Mouse (Mus musculus) MEL (cell line): ENCODE data around the gene Slc45a1. TPM values are rescaled to one million over a fixed set of nuclear protein-coding genes. Genes with fewer than 3 reads are reported as not detected.

Source experiments
- DNase-seq: peaks from one replicate; pipeline ENCODE4 v3.0.0; 2011; ENCODE audit warnings: low read depth, low spot score
- H3K27ac ChIP-seq: 2 replicates; pipeline ENCODE4 v1.5.1; 2012; ENCODE audit warnings: low read depth, mild to moderate bottlenecking, control low read depth, low read length, moderate library complexity; ENCODE audit not compliant: control insufficient read depth
- H3K27me3 ChIP-seq, 2 experiments: fragments of 150-350 bp in 1 of 2; sonication (generic) in 1 of 2; 2 replicates each; pipeline ENCODE4 v1.6.1; 2012; ENCODE audit warnings: low read length in 2 of 2, mild to moderate bottlenecking in 2 of 2, improper control_type of control experiment in 1 of 2, moderate library complexity in 1 of 2; ENCODE audit not compliant: insufficient read depth in 2 of 2, control insufficient read depth in 1 of 2
- H3K36me3 ChIP-seq, 2 experiments: 2 replicates each; pipeline ENCODE4 v1.6.1; 2012 to 2014; ENCODE audit warnings: low read length in 2 of 2, improper control_type of control experiment in 1 of 2, inconsistent platforms in 1 of 2, mild to moderate bottlenecking in 1 of 2; ENCODE audit not compliant: insufficient read depth in 2 of 2, control insufficient read depth in 1 of 2
- H3K4me1 ChIP-seq, 2 experiments: fragments of 150-350 bp in 1 of 2; sonication (generic) in 1 of 2; 2 replicates each; pipeline ENCODE4 v1.6.1; 2012; ENCODE audit warnings: low read length in 2 of 2, improper control_type of control experiment in 1 of 2, mild to moderate bottlenecking in 1 of 2; ENCODE audit not compliant: insufficient read depth in 2 of 2, control insufficient read depth in 1 of 2
- H3K4me3 ChIP-seq, 2 experiments: fragments of 150-350 bp in 1 of 2; sonication (generic) in 1 of 2; 2 replicates each; pipeline ENCODE4 v1.5.1; 2012; ENCODE audit warnings: low read depth in 2 of 2, low read length in 2 of 2, mild to moderate bottlenecking in 2 of 2, moderate library complexity in 2 of 2, control low read depth in 1 of 2, improper control_type of control experiment in 1 of 2; ENCODE audit not compliant: control insufficient read depth in 1 of 2, insufficient read depth in 1 of 2
- H3K79me2 ChIP-seq: 2 replicates; pipeline ENCODE4 v1.6.1; 2012; ENCODE audit warnings: mild to moderate bottlenecking, low read length, moderate library complexity; ENCODE audit not compliant: control insufficient read depth, poor library complexity, insufficient read depth
- H3K9ac ChIP-seq: 2 replicates; pipeline ENCODE4 v1.6.1; 2012; ENCODE audit warnings: low read depth, mild to moderate bottlenecking, control low read depth, low read length, moderate library complexity; ENCODE audit not compliant: control insufficient read depth, poor library complexity, severe bottlenecking
- H3K9me3 ChIP-seq: fragments of 150-350 bp; sonication (generic); replicated peaks from 2 replicates; pipeline ENCODE4 v1.6.1; 2012; ENCODE audit warnings: mild to moderate bottlenecking, low read length, improper control_type of control experiment, moderate library complexity; ENCODE audit not compliant: insufficient read depth
- BHLHE40 ChIP-seq: IDR thresholded peaks from 2 replicates; pipeline ENCODE4 v1.6.1; 2012; ENCODE audit warnings: low read depth, mild to moderate bottlenecking, inconsistent platforms, low read length, improper control_type of control experiment, borderline replicate concordance
- CHD1 ChIP-seq: IDR thresholded peaks from 2 replicates; pipeline ENCODE4 v1.6.1; 2012; ENCODE audit warnings: low read depth, mild to moderate bottlenecking, inconsistent platforms, low read length, improper control_type of control experiment
- CTCF ChIP-seq, 3 experiments: IDR thresholded peaks in 2 of 3; conservative IDR thresholded peaks in 1 of 3; 2 replicates each; pipeline ENCODE4 v1.5.1; 2011 to 2012; ENCODE audit warnings: low read length in 3 of 3, low read depth in 2 of 3, mild to moderate bottlenecking in 2 of 3, improper control_type of control experiment in 1 of 3, inconsistent platforms in 1 of 3, mixed read lengths in 1 of 3, moderate library complexity in 1 of 3; ENCODE audit not compliant: control insufficient read depth in 1 of 3, insufficient read depth in 1 of 3, poor library complexity in 1 of 3, severe bottlenecking in 1 of 3
- EP300 ChIP-seq, 2 experiments: IDR thresholded peaks; 2 replicates each; pipeline ENCODE4 v1.6.1; 2011; ENCODE audit warnings: improper control_type of control experiment in 2 of 2, low read length in 2 of 2, low read depth in 1 of 2, mild to moderate bottlenecking in 1 of 2
- GABPA ChIP-seq: IDR thresholded peaks from 2 replicates; pipeline ENCODE4 v1.6.1; 2012; ENCODE audit warnings: low read depth, mild to moderate bottlenecking, inconsistent platforms, low read length, improper control_type of control experiment, moderate library complexity
- GATA1 ChIP-seq: IDR thresholded peaks from 2 replicates; pipeline ENCODE4 v1.6.1; 2011; ENCODE audit warnings: low read depth, low read length, improper control_type of control experiment
- KAT2A ChIP-seq: conservative IDR thresholded peaks from 2 replicates; pipeline ENCODE4 v1.6.1; 2012; ENCODE audit warnings: low read depth, low read length, improper control_type of control experiment, inconsistent platforms
- MAFK ChIP-seq: IDR thresholded peaks from 2 replicates; pipeline ENCODE4 v1.6.1; 2011; ENCODE audit warnings: low read depth, mild to moderate bottlenecking, low read length, improper control_type of control experiment, borderline replicate concordance
- MAX ChIP-seq: IDR thresholded peaks from 2 replicates; pipeline ENCODE4 v1.6.1; 2011; ENCODE audit warnings: low read length, improper control_type of control experiment
- MEF2A ChIP-seq: IDR thresholded peaks from 2 replicates; pipeline ENCODE4 v1.6.1; 2014; ENCODE audit warnings: low read depth, mild to moderate bottlenecking, inconsistent platforms, low read length, improper control_type of control experiment; ENCODE audit not compliant: poor library complexity, insufficient replicate concordance, severe bottlenecking; ENCODE audit errors: extremely low read depth
- MXI1 ChIP-seq: IDR thresholded peaks from 2 replicates; pipeline ENCODE4 v1.6.1; 2011; ENCODE audit warnings: mild to moderate bottlenecking, low read depth, low read length, improper control_type of control experiment
- MYB ChIP-seq: IDR thresholded peaks from 2 replicates; pipeline ENCODE4 v1.6.1; 2011; ENCODE audit warnings: mild to moderate bottlenecking, low read depth, low read length, improper control_type of control experiment
- MYC ChIP-seq: IDR thresholded peaks from 2 replicates; pipeline ENCODE4 v1.6.1; 2011; ENCODE audit warnings: low read depth, mild to moderate bottlenecking, low read length, improper control_type of control experiment, moderate library complexity
- NELFE ChIP-seq: IDR thresholded peaks from 2 replicates; pipeline ENCODE4 v1.6.1; 2011; ENCODE audit warnings: low read depth, low read length, improper control_type of control experiment
- POLR2A ChIP-seq, 2 experiments: IDR thresholded peaks; 2 replicates each; pipeline ENCODE4 v1.6.1; 2011 to 2012; ENCODE audit warnings: low read length in 2 of 2, mild to moderate bottlenecking in 2 of 2, control low read depth in 1 of 2, improper control_type of control experiment in 1 of 2, low read depth in 1 of 2, moderate library complexity in 1 of 2; ENCODE audit not compliant: control insufficient read depth in 1 of 2, insufficient read depth in 1 of 2, poor library complexity in 1 of 2
- TAL1 ChIP-seq: IDR thresholded peaks from 2 replicates; pipeline ENCODE4 v1.6.1; 2012; ENCODE audit warnings: mild to moderate bottlenecking, inconsistent platforms, low read length, moderate library complexity, mixed read lengths
- TBP ChIP-seq: IDR thresholded peaks from 2 replicates; pipeline ENCODE4 v1.8.0; 2011; ENCODE audit warnings: low read depth, low read length, improper control_type of control experiment
- TCF12 ChIP-seq: IDR thresholded peaks from 2 replicates; pipeline ENCODE4 v1.6.1; 2014; ENCODE audit warnings: low read depth, mild to moderate bottlenecking, inconsistent platforms, low read length, improper control_type of control experiment, moderate library complexity
- UBTF ChIP-seq: IDR thresholded peaks from 2 replicates; pipeline ENCODE4 v1.6.1; 2012; ENCODE audit warnings: low read depth, mild to moderate bottlenecking, inconsistent platforms, low read length, improper control_type of control experiment, moderate library complexity, borderline replicate concordance; ENCODE audit not compliant: insufficient read depth
- USF1 ChIP-seq: IDR thresholded peaks from 2 replicates; pipeline ENCODE4 v1.6.1; 2014; ENCODE audit warnings: low read depth, mild to moderate bottlenecking, inconsistent platforms, low read length, improper control_type of control experiment, moderate library complexity
- USF2 ChIP-seq, 2 experiments: IDR thresholded peaks; 2 replicates each; pipeline ENCODE4 v1.6.1; 2011 to 2012; ENCODE audit warnings: improper control_type of control experiment in 2 of 2, low read length in 2 of 2, borderline replicate concordance in 1 of 2, inconsistent platforms in 1 of 2, low read depth in 1 of 2, mild to moderate bottlenecking in 1 of 2; ENCODE audit not compliant: insufficient read depth in 1 of 2
- polyA plus RNA-seq, 2 experiments: library from polyadenylated mRNA; stranded (reverse) in 1 of 2; unstranded in 1 of 2; fragments of >175 nt in 1 of 2; fragments of >200 nt in 1 of 2; gene quantifications; 2 replicates each; pipeline versions ENCODE4 v1.2.1 to v1.2.4; 2012; ENCODE audit warnings: low replicate concordance in 2 of 2, low read depth in 1 of 2; ENCODE audit not compliant: insufficient read length in 2 of 2, insufficient read depth in 1 of 2, missing spikeins in 1 of 2
- total RNA-seq: library from RNA; depleted of rRNA; stranded (reverse); fragments of 300-350 nt; gene quantifications from 2 replicates; pipeline ENCODE4 v1.2.3, GENCODE M21; 2012

Slc45a1 gene
- total and polyA plus RNA-seq, 3 experiments: not detected

DNA sequence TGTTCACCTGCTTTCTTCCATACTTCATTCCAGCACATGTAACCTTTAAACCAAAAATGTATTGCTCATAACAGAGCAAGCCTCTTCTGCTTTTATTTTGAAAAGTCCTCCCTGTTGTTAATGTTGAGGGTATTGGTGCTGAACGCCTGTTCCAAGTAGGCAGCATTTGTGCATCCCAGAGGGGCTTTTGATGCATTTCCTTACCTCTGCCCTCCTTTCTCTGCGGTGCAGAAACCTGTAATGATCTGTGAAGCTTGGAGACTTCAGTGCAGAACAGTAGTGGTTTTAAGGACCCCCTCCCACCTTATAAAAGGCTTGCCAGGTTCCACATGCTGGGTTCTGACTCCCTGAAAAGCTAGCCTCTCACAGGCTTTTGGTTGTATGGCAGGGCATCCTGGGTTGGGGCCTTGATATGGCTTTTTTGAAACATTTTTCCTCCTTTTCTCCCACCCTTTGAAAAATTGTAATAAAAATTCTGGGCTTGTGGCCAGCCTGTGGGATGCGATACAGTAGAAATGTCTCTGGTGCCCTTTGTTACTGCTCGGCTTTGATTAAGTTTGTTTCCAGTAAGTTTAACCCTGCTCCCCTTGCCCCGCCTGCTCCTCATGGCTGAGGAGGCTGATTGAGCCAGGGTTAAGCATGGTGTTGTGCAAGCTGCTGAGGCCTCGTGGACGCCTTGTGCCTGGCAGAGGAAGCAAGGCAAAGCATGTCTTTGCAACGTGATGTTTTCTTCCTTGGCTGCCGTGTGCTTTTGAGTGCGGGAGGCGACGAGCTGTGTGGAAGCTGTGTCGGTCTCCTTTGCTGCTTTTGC is 68.8 kb downstream of the Slc45a1 start:
- H3K4me1 ChIP-seq: peaks cover 0 to 4% of the 10 kb centered on the region in 2 experiments; a peak in 2 of 4 replicates
- no peak for DNase-seq
- H3K4me3 ChIP-seq: no peak overlapping the region
- H3K79me2 ChIP-seq: no peaks in the 10 kb centered on the region
- H3K36me3 ChIP-seq: peaks cover 0 to 3% of the 10 kb centered on the region in 2 experiments; a peak in 1 of 4 replicates
- H3K9ac ChIP-seq: no peak overlapping the region
- no peaks in the 10 kb centered on the region for H3K9me3 ChIP-seq
- no peak overlapping the region for H3K27ac ChIP-seq
- H3K27me3 ChIP-seq: no peaks in the 10 kb centered on the region
- TF ChIP-seq TCF12: no peak
- TF ChIP-seq KAT2A: no peak
- TF ChIP-seq GATA1: no peak
- TF ChIP-seq NELFE: no peak
- no peak for TF ChIP-seq GABPA
- no peak for TF ChIP-seq MYB
- no peak for TF ChIP-seq MAFK
- TF ChIP-seq BHLHE40: no peak
- TF ChIP-seq UBTF: no peak
- TF ChIP-seq CHD1: no peak
- TF ChIP-seq TAL1: no peak

DNA sequence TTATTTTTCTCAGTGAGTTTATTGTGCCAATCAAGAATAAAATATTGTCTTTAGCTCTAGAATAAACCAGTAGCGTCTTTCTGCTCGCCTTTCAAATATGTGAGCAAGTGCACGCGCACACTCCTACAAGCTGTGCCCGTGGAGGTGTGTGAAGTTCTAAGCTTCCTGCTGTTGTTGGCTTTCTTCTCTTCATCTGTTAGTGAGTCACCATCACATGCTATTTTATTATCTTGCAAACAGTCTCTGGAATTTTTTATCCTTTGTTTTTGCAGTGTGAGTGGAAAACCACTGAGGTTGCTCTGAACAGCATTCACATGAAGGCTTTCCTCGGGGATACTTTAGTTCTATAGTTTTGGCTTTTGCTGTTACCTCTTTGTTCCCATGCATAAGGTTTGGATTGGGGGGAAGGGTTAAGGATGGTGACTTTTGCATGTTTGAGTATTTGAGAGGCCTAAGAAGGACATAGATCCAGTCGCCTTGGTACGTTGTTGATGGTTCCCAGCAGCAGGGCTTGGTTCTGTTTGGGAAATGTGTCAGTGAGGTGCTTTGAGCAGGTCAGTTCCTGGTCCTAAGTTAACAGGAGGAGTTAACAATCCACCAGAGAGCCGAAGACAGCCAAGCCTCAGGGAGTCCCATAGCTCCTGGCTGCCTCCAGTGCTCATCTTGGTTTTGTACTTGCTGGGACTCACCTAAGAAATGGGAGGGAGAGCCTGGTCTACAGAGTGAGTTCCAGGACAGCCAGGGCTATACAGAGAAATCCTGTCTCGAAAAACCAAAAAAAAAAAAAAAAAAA is 69.8 kb downstream of the Slc45a1 start:
- H3K27ac ChIP-seq: no peak overlapping the region
- H3K79me2 ChIP-seq: no peaks in the 10 kb centered on the region; the same call in 1 of the 2 replicates
- H3K36me3 ChIP-seq: peaks cover 0 to 3% of the 10 kb centered on the region in 2 experiments; a peak in 2 of 4 replicates
- no peaks in the 10 kb centered on the region for H3K27me3 ChIP-seq
- H3K4me3 ChIP-seq: no peak overlapping the region
- no peak overlapping the region for H3K9ac ChIP-seq
- H3K9me3 ChIP-seq: no peaks in the 10 kb centered on the region
- peaks cover 0 to 4% of the 10 kb centered on the region in 2 experiments; a peak in 2 of 4 replicates for H3K4me1 ChIP-seq
- DNase-seq: no peak
- TF ChIP-seq USF2 (IDR thresholded peaks at IDR 0.05; ENCODE audit: borderline replicate concordance in 1 of 2, insufficient read depth in 1 of 2, low read depth in 1 of 2, low read length in 2 of 2) (no peak), MXI1 (no peak), MYC (no peak), MAFK (no peak), EP300 (IDR thresholded peaks at IDR 0.05; ENCODE audit: low read depth in 1 of 2, low read length in 2 of 2) (no peak), POLR2A (IDR thresholded peaks at IDR 0.05; ENCODE audit: control insufficient read depth in 1 of 2, insufficient read depth in 1 of 2, low read depth in 1 of 2, low read length in 2 of 2, poor library complexity in 1 of 2) (no peak), GATA1 (no peak), MAX (no peak), MEF2A (no peak), USF1 (no peak), TBP (no peak), CTCF (IDR thresholded peaks at IDR 0.05 in 2 of 3, conservative IDR thresholded peaks at IDR 0.05 in 1 of 3; ENCODE audit: control insufficient read depth in 1 of 3, insufficient read depth in 1 of 3, low read depth in 2 of 3, low read length in 3 of 3, poor library complexity in 1 of 3, severe bottlenecking in 1 of 3) (no peak)
- TF ChIP-seq, all 39 proteins: peak for 0
